Mouse (Mus musculus): ENCODE measurements at regions not wholly inside any gene's neighbourhood (a gene's known extent, or its start where the extent isn't known, plus 50 kb on each side); places are given as distances from the start of the nearest gene placed in this dataset.

DNA sequence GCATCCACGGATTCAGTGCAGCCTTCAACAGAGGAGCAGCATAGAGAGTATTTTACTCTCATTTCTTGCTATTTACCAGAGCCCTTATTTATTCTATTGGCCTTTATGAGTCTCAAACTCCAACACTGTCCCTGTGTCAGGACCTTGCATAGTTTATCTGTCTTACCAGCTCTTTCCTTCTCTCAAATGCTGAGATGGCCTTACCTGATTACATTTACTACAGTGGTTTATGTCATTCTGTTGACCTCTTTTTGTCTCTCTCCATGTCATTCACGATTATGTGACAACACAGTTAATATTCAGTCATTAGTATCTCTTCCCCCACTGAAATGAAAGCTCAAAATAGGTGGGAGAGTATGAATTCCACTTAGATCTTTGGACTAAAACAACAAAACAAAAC lies 535.7 kb upstream of the Kif18a start:
- no peak overlapping the region for H3K4me3 ChIP-seq (ENCODE audit: low read depth, low read length)
- TF ChIP-seq CTCF (IDR thresholded peaks at IDR 0.05; ENCODE audit: low read depth) = no peak
- TF ChIP-seq EP300 (IDR thresholded peaks at IDR 0.05; ENCODE audit: low read depth) = no peak
- no peaks in the 10 kb centered on the region for H3K27me3 ChIP-seq (ENCODE audit: control insufficient read depth, insufficient read depth, low read length)
- ATAC-seq (ENCODE audit: insufficient read depth, low read depth) (no peak), DNase-seq (ENCODE audit: low spot score) (no peak)
- 59% methylated on average over 2 of the region's 2 CpGs for WGBS
- H3K4me2 ChIP-seq (ENCODE audit: low read depth, low read length) = no peak overlapping the region
- no peak overlapping the region for H3K9ac ChIP-seq (replicated peaks; ENCODE audit: low read depth, low read length)
- H3K9me3 ChIP-seq (replicated peaks; ENCODE audit: control insufficient read depth, low read length) = no peaks in the 10 kb centered on the region
- H3K4me1 ChIP-seq (ENCODE audit: control insufficient read depth, insufficient read depth) = no peaks in the 10 kb centered on the region
- H3K27ac ChIP-seq (ENCODE audit: low read depth) = no peak overlapping the region
- H3K36me3 ChIP-seq (replicated peaks; ENCODE audit: control insufficient read depth, insufficient read depth, low read length) = no peaks in the 10 kb centered on the region

- no peak overlapping the region for H3K27ac ChIP-seq (ENCODE audit: low read depth)
- ATAC-seq (ENCODE audit: insufficient read depth, low read depth) (no peak), DNase-seq (ENCODE audit: low spot score) (no peak)
- no peaks in the 10 kb centered on the region for H3K36me3 ChIP-seq (replicated peaks; ENCODE audit: control insufficient read depth, insufficient read depth, low read length)
- no peak overlapping the region for H3K4me3 ChIP-seq (ENCODE audit: low read depth, low read length)
- no peaks in the 10 kb centered on the region for H3K4me1 ChIP-seq (ENCODE audit: control insufficient read depth, insufficient read depth)
- 43% methylated on average over 3 of the region's 3 CpGs for WGBS
- H3K9ac ChIP-seq (replicated peaks; ENCODE audit: low read depth, low read length) = no peak overlapping the region
- no peaks in the 10 kb centered on the region for H3K27me3 ChIP-seq (ENCODE audit: control insufficient read depth, insufficient read depth, low read length)
- TF ChIP-seq CTCF (IDR thresholded peaks at IDR 0.05; ENCODE audit: low read depth) (no peak), EP300 (IDR thresholded peaks at IDR 0.05; ENCODE audit: low read depth) (no peak)
- no peak overlapping the region for H3K4me2 ChIP-seq (ENCODE audit: low read depth, low read length)
- no peaks in the 10 kb centered on the region for H3K9me3 ChIP-seq (replicated peaks; ENCODE audit: control insufficient read depth, low read length)
These were observed 526.9 kb upstream of the Kif18a start for GRCm38 (mm10) chr2:108753494-108754225.

GRCm38 (mm10) chr2:108755821-108756220 lies 524.7 kb upstream of the Kif18a start:
- no peak overlapping the region for H3K9ac ChIP-seq (replicated peaks; ENCODE audit: low read depth, low read length)
- ATAC-seq (ENCODE audit: insufficient read depth, low read depth) = no peak
- 67% methylated on average over 1 of the region's 1 CpGs for WGBS

DNA sequence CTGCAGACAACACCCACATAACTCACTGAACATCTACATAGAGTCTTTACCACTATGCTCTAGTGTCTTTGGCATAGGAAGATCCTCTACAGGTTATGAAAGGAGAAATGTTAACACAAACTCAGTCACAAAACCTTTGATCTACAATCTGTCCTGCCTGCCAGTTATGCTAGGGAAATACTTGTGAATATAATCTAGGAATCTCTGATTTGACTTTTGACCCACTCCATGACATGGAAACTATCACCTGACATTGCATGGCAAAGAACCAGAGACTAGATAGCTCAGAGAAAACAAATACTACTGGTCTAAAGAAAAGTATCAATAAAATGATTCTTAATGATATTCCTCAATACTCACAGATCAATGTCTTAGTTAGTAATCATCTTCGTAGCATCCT lies 524.3 kb upstream of the Kif18a start:
- 89% methylated on average over 1 of the region's 1 CpGs for WGBS
- no peak for ATAC-seq (ENCODE audit: insufficient read depth, low read depth)

More at GRCm38 (mm10) chr2:108755821-108756220, 524.7 kb upstream of the Kif18a start:
- Histone ChIP-seq H3K9me3 (replicated peaks; ENCODE audit: control insufficient read depth, low read length) (no peaks in the 10 kb centered on the region), H3K27ac (ENCODE audit: low read depth) (no peak overlapping the region), H3K4me3 (ENCODE audit: low read depth, low read length) (no peak overlapping the region), H3K4me1 (ENCODE audit: control insufficient read depth, insufficient read depth) (no peaks in the 10 kb centered on the region), H3K27me3 (ENCODE audit: control insufficient read depth, insufficient read depth, low read length) (no peaks in the 10 kb centered on the region), H3K4me2 (ENCODE audit: low read depth, low read length) (no peak overlapping the region), H3K36me3 (replicated peaks; ENCODE audit: control insufficient read depth, insufficient read depth, low read length) (no peaks in the 10 kb centered on the region)
- TF ChIP-seq CTCF (IDR thresholded peaks at IDR 0.05; ENCODE audit: low read depth) (no peak), EP300 (IDR thresholded peaks at IDR 0.05; ENCODE audit: low read depth) (no peak)
- no peak for DNase-seq (ENCODE audit: low spot score)

DNA sequence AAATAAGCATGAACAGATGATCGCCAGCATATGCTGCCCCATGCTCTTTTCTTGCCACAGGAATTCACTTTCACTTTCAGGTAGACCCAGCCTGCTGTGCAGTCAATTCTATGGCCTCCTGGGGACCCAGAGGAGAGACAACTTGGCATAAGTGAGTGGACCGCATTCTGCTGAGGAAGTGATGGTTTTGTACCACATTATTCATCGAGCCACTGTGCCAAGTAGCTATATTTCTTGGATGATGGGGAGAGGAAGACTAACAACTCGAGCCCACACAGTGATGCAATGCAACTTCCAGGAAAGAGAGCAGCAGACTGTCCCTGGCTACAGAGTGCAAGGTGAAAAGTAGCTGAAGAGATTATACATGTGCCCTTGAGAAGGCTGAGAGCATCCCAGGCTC lies 515.8 kb upstream of the Kif18a start:
- WGBS = 68% methylated on average over 4 of the region's 4 CpGs
- no peaks in the 10 kb centered on the region for H3K36me3 ChIP-seq (replicated peaks; ENCODE audit: control insufficient read depth, insufficient read depth, low read length)

More for the DNA sequence above, 524.3 kb upstream of the Kif18a start:
- no peak overlapping the region for H3K27ac ChIP-seq (ENCODE audit: low read depth)
- no peaks in the 10 kb centered on the region for H3K36me3 ChIP-seq (replicated peaks; ENCODE audit: control insufficient read depth, insufficient read depth, low read length)
- no peaks in the 10 kb centered on the region for H3K27me3 ChIP-seq (ENCODE audit: control insufficient read depth, insufficient read depth, low read length)
- H3K9me3 ChIP-seq (replicated peaks; ENCODE audit: control insufficient read depth, low read length) = no peaks in the 10 kb centered on the region
- H3K4me1 ChIP-seq (ENCODE audit: control insufficient read depth, insufficient read depth) = no peaks in the 10 kb centered on the region
- H3K9ac ChIP-seq (replicated peaks; ENCODE audit: low read depth, low read length) = no peak overlapping the region
- DNase-seq (ENCODE audit: low spot score) = no peak
- no peak overlapping the region for H3K4me2 ChIP-seq (ENCODE audit: low read depth, low read length)
- H3K4me3 ChIP-seq (ENCODE audit: low read depth, low read length) = no peak overlapping the region
- TF ChIP-seq EP300 (IDR thresholded peaks at IDR 0.05; ENCODE audit: low read depth) (no peak), CTCF (IDR thresholded peaks at IDR 0.05; ENCODE audit: low read depth) (no peak)

GRCm38 (mm10) chr2:108766461-108766860 lies 514.1 kb upstream of the Kif18a start:
- Histone ChIP-seq H3K4me2 (ENCODE audit: low read depth, low read length) (no peak overlapping the region), H3K27me3 (ENCODE audit: control insufficient read depth, insufficient read depth, low read length) (no peaks in the 10 kb centered on the region), H3K4me1 (ENCODE audit: control insufficient read depth, insufficient read depth) (no peaks in the 10 kb centered on the region), H3K9ac (replicated peaks; ENCODE audit: low read depth, low read length) (no peak overlapping the region), H3K9me3 (replicated peaks; ENCODE audit: control insufficient read depth, low read length) (no peaks in the 10 kb centered on the region), H3K27ac (ENCODE audit: low read depth) (no peak overlapping the region), H3K4me3 (ENCODE audit: low read depth, low read length) (no peak overlapping the region), H3K36me3 (replicated peaks; ENCODE audit: control insufficient read depth, insufficient read depth, low read length) (no peaks in the 10 kb centered on the region)
- WGBS = 81% methylated on average over 2 of the region's 2 CpGs
- DNase-seq (ENCODE audit: low spot score) = no peak
- TF ChIP-seq CTCF (IDR thresholded peaks at IDR 0.05; ENCODE audit: low read depth) = no peak
- TF ChIP-seq EP300 (IDR thresholded peaks at IDR 0.05; ENCODE audit: low read depth) = no peak
- no peak for ATAC-seq (ENCODE audit: insufficient read depth, low read depth)

More for the DNA sequence above, 515.8 kb upstream of the Kif18a start:
- Histone ChIP-seq H3K27me3 (ENCODE audit: control insufficient read depth, insufficient read depth, low read length) (no peaks in the 10 kb centered on the region), H3K27ac (ENCODE audit: low read depth) (no peak overlapping the region), H3K4me1 (ENCODE audit: control insufficient read depth, insufficient read depth) (no peaks in the 10 kb centered on the region), H3K4me2 (ENCODE audit: low read depth, low read length) (no peak overlapping the region), H3K4me3 (ENCODE audit: low read depth, low read length) (no peak overlapping the region), H3K9ac (replicated peaks; ENCODE audit: low read depth, low read length) (no peak overlapping the region), H3K9me3 (replicated peaks; ENCODE audit: control insufficient read depth, low read length) (no peaks in the 10 kb centered on the region)
- ATAC-seq (ENCODE audit: insufficient read depth, low read depth) (no peak), DNase-seq (ENCODE audit: low spot score) (no peak)
- TF ChIP-seq CTCF (IDR thresholded peaks at IDR 0.05; ENCODE audit: low read depth) (no peak), EP300 (IDR thresholded peaks at IDR 0.05; ENCODE audit: low read depth) (no peak)

Measured in heart, postnatal 0 days (tissue).